Mouse (Mus musculus): ENCODE results near the gene Foxe3. TPM values are rescaled to one million over a fixed set of nuclear protein-coding genes. Genes with fewer than 3 reads are reported as not detected.

The Foxe3 gene
- total and polyA plus RNA-seq, 3 experiments: not detected

- DNase-seq (ENCODE audit: extremely low read depth): no peak
- peak overlapping the region; percentile 70 for H3K27ac ChIP-seq (ENCODE audit: insufficient read depth, low read depth)
- dilution Hi-C loops (cut with MboI; ENCODE audit: extremely low pct_ligation_motif_present, extremely low pct_unique_long_range_greater_than_20kb, low sequenced_read_pairs): no loop called here
Measured at GRCm38 (mm10) chr4:114907951-114908828, 17.6 kb downstream of the Foxe3 start.

GRCm38 (mm10) chr4:114907056-114907917, 18.5 kb downstream of the Foxe3 start:
- Histone ChIP-seq H3K79me2 (replicated peaks; ENCODE audit: control insufficient read depth, extremely low read depth, insufficient read depth, poor library complexity, severe bottlenecking) (no peaks in the 10 kb centered on the region), H3K36me3 (replicated peaks in 1 of 2; ENCODE audit: control insufficient read depth in 1 of 2, insufficient read depth in 1 of 2, low read length in 1 of 2) (no peaks in the 10 kb centered on the region), H3K9ac (ENCODE audit: insufficient read depth, low read depth) (no peak overlapping the region), H3K27me3 (replicated peaks) (peaks cover 28% of the 10 kb centered on the region), H3K4me2 (ENCODE audit: insufficient read depth, low read depth, poor library complexity, severe bottlenecking) (no peak overlapping the region), H3K27ac (ENCODE audit: insufficient read depth, low read depth) (no peak overlapping the region), H3K4me3 (replicated peaks in 1 of 3; ENCODE audit: low read depth in 2 of 3, low read length in 2 of 3, poor library complexity in 1 of 3) (no peak overlapping the region), H3K9me3 (replicated peaks; ENCODE audit: low read length) (peaks cover 15% of the 10 kb centered on the region), H3K4me1 (ENCODE audit: control insufficient read depth in 1 of 2, insufficient read depth in 2 of 2) (peaks cover 0 to 5% of the 10 kb centered on the region in 2 experiments; a peak in 2 of 4 replicates)
- in situ Hi-C loops (cut with MboI; ENCODE audit: low pct_ligation_motif_present, low pct_unique_long_range_greater_than_20kb, low sequenced_read_pairs) (no loop called here), dilution Hi-C loops (cut with MboI; ENCODE audit: extremely low pct_ligation_motif_present, extremely low pct_unique_long_range_greater_than_20kb, low sequenced_read_pairs) (no loop called here)
- no peak for DNase-seq (ENCODE audit: extremely low read depth)
- TF ChIP-seq TCF12 (IDR thresholded peaks at IDR 0.05; ENCODE audit: low read depth, low read length) (no peak), SMC3 (IDR thresholded peaks at IDR 0.05; ENCODE audit: low read depth, low read length) (no peak), NELFE (IDR thresholded peaks at IDR 0.05; ENCODE audit: low read depth, low read length) (no peak), HCFC1 (IDR thresholded peaks at IDR 0.05; ENCODE audit: low read depth, low read length) (no peak), EP300 (IDR thresholded peaks at IDR 0.05; ENCODE audit: low read length) (no peak), IRF4 (IDR thresholded peaks at IDR 0.05; ENCODE audit: low read depth, low read length) (no peak), TBP (conservative IDR thresholded peaks at IDR 0.05; ENCODE audit: low read depth, low read length) (no peak), POLR2A (IDR thresholded peaks at IDR 0.05; ENCODE audit: low read depth, low read length) (no peak), MEF2A (IDR thresholded peaks at IDR 0.05; ENCODE audit: borderline replicate concordance, low read depth, low read length) (no peak), ZC3H11A (IDR thresholded peaks at IDR 0.05; ENCODE audit: low read depth, low read length) (no peak), E2F4 (IDR thresholded peaks at IDR 0.05; ENCODE audit: insufficient replicate concordance, low read depth, low read length) (no peak), BHLHE40 (IDR thresholded peaks at IDR 0.05; ENCODE audit: low read depth, low read length) (no peak), NRF1 (IDR thresholded peaks at IDR 0.05; ENCODE audit: low read depth, low read length) (no peak), USF2 (conservative IDR thresholded peaks at IDR 0.05; ENCODE audit: low read depth, low read length) (no peak), ETS1 (conservative IDR thresholded peaks at IDR 0.05; ENCODE audit: low read depth, low read length) (no peak)

More at GRCm38 (mm10) chr4:114907951-114908828, 17.6 kb downstream of the Foxe3 start:
- Histone ChIP-seq H3K27me3 (replicated peaks) (peaks cover 20% of the 10 kb centered on the region), H3K79me2 (replicated peaks; ENCODE audit: control insufficient read depth, extremely low read depth, insufficient read depth, poor library complexity, severe bottlenecking) (no peaks in the 10 kb centered on the region), H3K4me2 (ENCODE audit: insufficient read depth, low read depth, poor library complexity, severe bottlenecking) (peak overlapping the region; percentile 59), H3K4me1 (ENCODE audit: control insufficient read depth in 1 of 2, insufficient read depth in 2 of 2) (peaks cover 0 to 5% of the 10 kb centered on the region in 2 experiments; a peak in 2 of 4 replicates), H3K36me3 (replicated peaks in 1 of 2; ENCODE audit: control insufficient read depth in 1 of 2, insufficient read depth in 1 of 2, low read length in 1 of 2) (peaks cover 0 to 7% of the 10 kb centered on the region in 2 experiments), H3K9ac (ENCODE audit: insufficient read depth, low read depth) (peak overlapping the region; percentile 52; the same call in 1 of the 2 replicates), H3K4me3 (replicated peaks in 1 of 3; ENCODE audit: low read depth in 2 of 3, low read length in 2 of 3, poor library complexity in 1 of 3) (peak overlapping the region in 2 of 3 experiments; percentile 67 to 74), H3K9me3 (replicated peaks; ENCODE audit: low read length) (peaks cover 15% of the 10 kb centered on the region)
- TF ChIP-seq HCFC1 (IDR thresholded peaks at IDR 0.05; ENCODE audit: low read depth, low read length): no peak
- TF ChIP-seq CTCF (conservative IDR thresholded peaks at IDR 0.05 in 1 of 2, IDR thresholded peaks at IDR 0.05 in 1 of 2; ENCODE audit: low read depth in 2 of 2, low read length in 2 of 2): no peak
- TF ChIP-seq MEF2A (IDR thresholded peaks at IDR 0.05; ENCODE audit: borderline replicate concordance, low read depth, low read length): no peak
- TF ChIP-seq ZKSCAN1 (IDR thresholded peaks at IDR 0.05; ENCODE audit: borderline replicate concordance, low read depth, low read length): no peak
- TF ChIP-seq NELFE (IDR thresholded peaks at IDR 0.05; ENCODE audit: low read depth, low read length): no peak
- TF ChIP-seq E2F4 (IDR thresholded peaks at IDR 0.05; ENCODE audit: insufficient replicate concordance, low read depth, low read length): no peak
- in situ Hi-C loops (cut with MboI; ENCODE audit: low pct_ligation_motif_present, low pct_unique_long_range_greater_than_20kb, low sequenced_read_pairs): no loop called here
